In genomic region chr4:8278159-8278558, GRCm38 (mm10) we compare ENCODE assay signal across 34 mouse cellular contexts. TPM values are rescaled to one million over a fixed set of nuclear protein-coding genes. Genes with fewer than 3 reads are reported as not detected.
"Had no signal": no experiment of that assay in that cellular context is flagged by ENCODE, and none has a peak within 500 bp of the region (broad histone marks: within the 10 kb centered on the region; RNA-seq: fewer than 3 reads in every experiment).

No protein-coding gene starts in this region.

- H3K27ac ChIP-seq: limb, embryonic 10.5 days; limb, embryonic 12.5 days; limb, embryonic 13.5 days; limb, embryonic 15.5 days; liver, embryonic 12.5 days; liver, embryonic 13.5 days; liver, embryonic 14.5 days; liver, embryonic 15.5 days; lung, embryonic 15.5 days; macrophage; midbrain, embryonic 10.5 days; midbrain, embryonic 12.5 days; midbrain, embryonic 13.5 days; midbrain, embryonic 15.5 days; neural tube, embryonic 12.5 days had no signal

- H3K4me3 ChIP-seq: limb, embryonic 10.5 days; limb, embryonic 12.5 days; limb, embryonic 13.5 days; limb, embryonic 15.5 days; liver, embryonic 12.5 days; liver, embryonic 13.5 days; liver, embryonic 15.5 days; lung, embryonic 15.5 days; megakaryocyte, embryonic 14.5 days; midbrain, embryonic 10.5 days; midbrain, embryonic 12.5 days; midbrain, embryonic 13.5 days; midbrain, embryonic 15.5 days; myocyte; neural tube, embryonic 12.5 days had no signal

- H3K36me3 ChIP-seq: limb, embryonic 10.5 days; limb, embryonic 12.5 days; limb, embryonic 13.5 days; limb, embryonic 15.5 days; liver, embryonic 12.5 days; liver, embryonic 13.5 days; liver, embryonic 15.5 days; lung, embryonic 15.5 days; midbrain, embryonic 10.5 days; midbrain, embryonic 12.5 days; midbrain, embryonic 13.5 days; midbrain, embryonic 15.5 days; neural tube, embryonic 12.5 days had no signal

- H3K27me3 ChIP-seq: limb, embryonic 12.5 days; limb, embryonic 13.5 days; limb, embryonic 15.5 days; liver, embryonic 12.5 days; liver, embryonic 13.5 days; liver, embryonic 15.5 days; lung, embryonic 15.5 days; megakaryocyte, embryonic 14.5 days; midbrain, embryonic 12.5 days; midbrain, embryonic 13.5 days; midbrain, embryonic 15.5 days; neural tube, embryonic 12.5 days had no signal

- H3K9me3 ChIP-seq: limb, embryonic 10.5 days; limb, embryonic 12.5 days; limb, embryonic 13.5 days; limb, embryonic 15.5 days; liver, embryonic 12.5 days; liver, embryonic 13.5 days; liver, embryonic 15.5 days; lung, embryonic 15.5 days; midbrain, embryonic 10.5 days; midbrain, embryonic 12.5 days; midbrain, embryonic 13.5 days; midbrain, embryonic 15.5 days; neural tube, embryonic 12.5 days had no signal

- DNase-seq: left cerebral cortex, postnatal 4 days; liver; liver, embryonic 13.5 days; liver, postnatal 0 days; lung, adult 18-20 months; lung, adult 2 months; lung, embryonic 14.5 days; lung, postnatal 10 days; lung, postnatal 14 days; lung, postnatal 36 days; lung, postnatal 4 days; midbrain, embryonic 14.5 days had no signal

- H3K9ac ChIP-seq: limb, embryonic 12.5 days; limb, embryonic 13.5 days; limb, embryonic 15.5 days; liver, embryonic 12.5 days; liver, embryonic 13.5 days; liver, embryonic 14.5 days; liver, embryonic 15.5 days; liver, postnatal 0 days; lung, embryonic 14.5 days; lung, embryonic 15.5 days; midbrain, embryonic 12.5 days; midbrain, embryonic 13.5 days; midbrain, embryonic 15.5 days; neural tube, embryonic 12.5 days had no signal

- ATAC-seq: liver, embryonic 12.5 days; liver, postnatal 0 days; lung, postnatal 0 days; midbrain, embryonic 13.5 days; midbrain, embryonic 15.5 days; midbrain, embryonic 16.5 days had no signal

- H3K4me2 ChIP-seq: limb, embryonic 12.5 days; limb, embryonic 13.5 days; limb, embryonic 15.5 days; liver, embryonic 11.5 days; liver, embryonic 12.5 days; liver, embryonic 13.5 days; liver, embryonic 15.5 days; lung, embryonic 14.5 days; lung, embryonic 15.5 days; midbrain, embryonic 11.5 days; midbrain, embryonic 12.5 days; midbrain, embryonic 13.5 days; midbrain, embryonic 15.5 days; neural tube, embryonic 12.5 days had no signal

- H3K4me1 ChIP-seq: limb, embryonic 10.5 days; limb, embryonic 12.5 days; limb, embryonic 13.5 days; limb, embryonic 15.5 days; liver, embryonic 12.5 days; liver, embryonic 13.5 days; liver, embryonic 15.5 days; lung, embryonic 15.5 days; midbrain, embryonic 10.5 days; midbrain, embryonic 12.5 days; midbrain, embryonic 13.5 days; midbrain, embryonic 15.5 days; neural tube, embryonic 12.5 days had no signal

RNA-seq across cellular contexts. Expression of gene Car8, which starts 39.3 kb away (rescaled TPM):
- total RNA-seq: megakaryocyte progenitor cell, adult 5-6 weeks; megakaryocyte-erythroid progenitor cell, adult 5-6 weeks had no signal
- polyA plus RNA-seq: macrophage had no signal
